Mouse (Mus musculus) stomach, postnatal 0 days (tissue): ENCODE data around the gene 9130230L23Rik.

Experiments used
- CTCF ChIP-seq: IDR thresholded peaks from 2 replicates; pipeline ENCODE4 v1.5.1; 2016; ENCODE audit warnings: antibody characterized with exemption, low read depth, mild to moderate bottlenecking, moderate library complexity
- EP300 ChIP-seq: optimal IDR thresholded peaks from 2 replicates; pipeline ENCODE3; 2016; ENCODE audit warnings: antibody characterized with exemption

DNA sequence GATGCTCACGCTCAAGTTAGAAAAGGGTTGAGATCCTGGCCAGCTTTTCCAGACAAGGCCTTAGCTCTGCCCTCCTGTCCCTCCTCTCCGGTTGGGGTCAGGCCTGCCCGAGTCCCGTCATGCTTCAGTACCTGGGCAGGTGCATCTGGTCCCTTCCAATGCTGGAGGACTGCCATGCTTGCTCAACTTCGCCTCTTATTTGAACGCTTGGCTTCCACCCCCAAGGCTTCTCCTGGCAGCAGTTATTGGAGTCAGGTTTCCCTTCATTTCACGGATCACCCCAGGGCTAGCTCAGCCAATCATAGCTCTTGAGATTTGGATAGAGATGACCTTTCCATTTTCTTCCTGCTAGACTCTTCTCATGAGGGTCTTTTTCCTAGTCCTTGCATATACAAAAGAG, 4.0 kb downstream of the 9130230L23Rik start:
- TF ChIP-seq CTCF = no peak
- no peak for TF ChIP-seq EP300
